Mouse (Mus musculus) common myeloid progenitor, adult 5-6 weeks (primary cell): ENCODE data around the gene Slc7a1. TPM values are rescaled to one million over a fixed set of nuclear protein-coding genes. Genes with fewer than 3 reads are reported as not detected.
"Not testable (repeated sequence)": the region's sequence is repeated elsewhere in the genome, so short reads cannot be mapped to it uniquely, and the experiment has no call there.

ENCODE experiments used
- ATAC-seq: replicated peaks from 2 replicates; pipeline ENCODE4 v1.8.0; 2016; ENCODE audit warnings: low read depth, mild to moderate bottlenecking, moderate TSS enrichment, inconsistent platforms; ENCODE audit not compliant: poor library complexity, severe bottlenecking
- total RNA-seq: library from RNA; stranded (forward); fragments of 200-1000, 187-1606 nt; gene quantifications from 2 replicates; pipeline ENCODE4 v1.2.3, GENCODE M21; 2017

Gene Slc7a1
- total RNA-seq, 1 experiment from 2014 or later = 30.3 TPM

GRCm38 (mm10) chr5:148342061-148342741 lies 57.5 kb downstream of the Slc7a1 start:
- peak; percentile 94 for ATAC-seq

DNA sequence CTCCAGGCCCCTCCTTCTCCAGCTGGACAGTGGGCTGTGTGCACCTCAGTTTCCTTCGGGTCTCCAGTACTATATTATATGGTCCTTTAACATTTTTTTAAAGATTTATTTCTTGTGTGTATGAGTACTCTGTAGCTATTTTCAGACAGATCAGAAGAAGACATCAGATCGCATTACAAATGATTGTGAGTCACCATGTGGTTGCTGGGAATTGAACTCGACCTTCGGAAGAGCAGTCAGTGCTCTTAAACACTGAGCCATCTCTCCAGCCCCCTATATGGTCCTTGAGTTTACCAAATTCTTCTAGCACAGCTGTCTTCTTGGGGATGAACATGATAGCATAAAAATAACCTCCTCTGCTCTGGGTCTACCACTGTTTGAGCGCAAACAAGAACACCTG lies 60.6 kb downstream of the Slc7a1 start:
- no peak for ATAC-seq

GRCm38 (mm10) chr5:148332622-148332974 lies 67.1 kb downstream of the Slc7a1 start:
- ATAC-seq = peak; percentile 86

- no peak for ATAC-seq
Measured at GRCm38 (mm10) chr5:148331926-148332621, 67.6 kb downstream of the Slc7a1 start.

GRCm38 (mm10) chr5:148331229-148331776 lies 68.4 kb downstream of the Slc7a1 start:
- no peak for ATAC-seq

DNA sequence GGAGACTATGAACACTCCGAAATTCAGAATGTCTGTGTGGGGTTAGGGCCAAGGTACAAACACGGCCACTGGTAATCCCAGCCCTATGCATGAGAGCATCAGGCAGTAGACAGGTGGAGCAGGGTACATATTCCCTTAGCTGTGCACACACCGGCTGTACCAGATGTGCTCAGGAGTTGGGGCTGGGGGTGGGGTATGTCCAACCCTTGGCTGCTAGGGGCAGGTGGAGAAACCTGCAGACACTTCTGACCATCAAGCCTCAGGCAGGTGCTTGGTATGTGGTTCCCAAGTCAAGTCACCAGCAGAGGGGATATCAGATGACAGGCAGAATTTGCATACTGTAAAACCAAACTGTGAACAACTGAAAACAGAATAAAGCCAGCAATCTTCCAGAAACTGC lies 70.7 kb downstream of the Slc7a1 start:
- no peak for ATAC-seq

DNA sequence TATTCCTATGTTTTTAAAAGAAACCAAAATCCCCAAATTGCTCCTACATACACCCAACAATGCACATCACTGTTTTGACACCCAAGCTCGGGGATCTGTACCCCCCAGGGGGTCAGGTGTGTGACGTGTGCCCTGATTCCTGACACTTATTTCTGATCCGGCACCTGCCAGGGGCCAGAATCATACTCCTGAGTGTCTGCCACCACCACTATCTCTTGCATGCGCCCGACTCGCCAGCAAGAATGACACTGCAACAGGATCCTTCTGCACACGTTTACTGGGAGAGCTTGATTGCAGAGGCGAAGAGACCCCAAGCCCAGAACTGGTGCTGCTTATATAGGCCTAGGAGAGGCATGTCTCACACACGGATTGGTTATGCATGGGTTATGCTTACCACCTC lies 73.4 kb downstream of the Slc7a1 start:
- not testable (repeated sequence) for ATAC-seq

- ATAC-seq = peak; percentile 96
Measured at GRCm38 (mm10) chr5:148325317-148325885, 74.3 kb downstream of the Slc7a1 start.

DNA sequence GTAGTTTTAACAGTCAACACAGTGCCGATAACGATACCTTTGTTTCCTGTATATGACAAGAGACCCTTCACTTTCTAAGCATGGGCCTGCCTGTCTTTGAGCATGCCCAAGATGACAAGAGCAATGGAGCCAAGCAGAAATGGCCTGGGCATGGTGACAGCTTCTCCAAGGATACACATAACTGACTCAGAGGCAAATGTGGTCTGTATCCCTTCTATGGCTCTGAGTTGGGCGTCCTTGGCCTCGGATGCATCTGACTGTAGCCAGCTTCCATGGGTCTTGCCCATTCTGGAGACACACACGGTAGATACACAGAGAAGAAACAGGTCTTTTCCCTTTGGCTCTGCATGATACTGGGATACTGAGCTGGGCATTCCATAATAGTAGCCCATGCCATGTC lies 84.8 kb downstream of the Slc7a1 start:
- no peak for ATAC-seq

- ATAC-seq = no peak
Measured at GRCm38 (mm10) chr5:148312443-148312842, 87.3 kb downstream of the Slc7a1 start.

DNA sequence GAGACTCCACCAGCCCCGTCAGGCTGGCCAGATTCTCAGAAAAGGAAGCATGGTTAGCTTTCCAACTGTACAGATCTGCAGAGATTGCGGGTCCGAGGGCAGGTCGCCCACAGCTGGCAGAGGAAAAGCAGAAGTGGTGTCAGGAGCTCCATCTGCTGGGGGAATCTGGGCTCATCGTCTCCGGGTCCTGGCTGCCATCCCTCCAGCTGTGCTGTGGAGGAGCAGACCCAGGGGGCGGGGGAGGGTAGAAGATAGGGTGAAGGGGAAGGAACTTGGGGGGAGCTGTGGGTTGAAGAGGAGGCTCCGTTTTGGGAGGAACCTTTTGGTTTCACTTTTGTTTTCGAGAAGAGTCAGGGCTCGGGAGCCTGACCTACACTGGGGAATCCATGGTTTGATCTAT lies 88.9 kb downstream of the Slc7a1 start:
- peak; percentile 100 for ATAC-seq

DNA sequence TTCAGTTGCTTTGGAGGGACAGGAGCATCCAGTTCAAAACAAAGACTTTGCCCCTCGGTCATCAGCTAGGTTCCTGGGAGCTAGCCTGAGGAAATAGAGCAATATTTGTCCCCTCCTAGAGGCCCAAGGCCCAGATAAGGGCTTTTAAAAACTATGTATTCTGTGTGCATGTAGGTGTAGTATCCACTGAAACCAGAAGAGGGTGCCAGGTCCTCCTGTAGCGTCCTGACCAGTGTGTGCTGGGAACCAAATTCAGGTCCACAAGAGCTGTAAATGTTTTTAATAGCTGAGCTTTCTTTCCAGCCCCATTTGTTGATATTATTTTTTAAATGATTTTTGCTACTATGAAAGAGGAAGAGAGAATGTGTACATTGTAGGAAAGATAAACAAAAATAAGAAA lies 95.6 kb downstream of the Slc7a1 start:
- no peak for ATAC-seq

- ATAC-seq = 0 out of 2 replicates have a peak, but pooled peaks have one; percentile 8
Measured at GRCm38 (mm10) chr5:148302968-148303367, 96.7 kb downstream of the Slc7a1 start.

DNA sequence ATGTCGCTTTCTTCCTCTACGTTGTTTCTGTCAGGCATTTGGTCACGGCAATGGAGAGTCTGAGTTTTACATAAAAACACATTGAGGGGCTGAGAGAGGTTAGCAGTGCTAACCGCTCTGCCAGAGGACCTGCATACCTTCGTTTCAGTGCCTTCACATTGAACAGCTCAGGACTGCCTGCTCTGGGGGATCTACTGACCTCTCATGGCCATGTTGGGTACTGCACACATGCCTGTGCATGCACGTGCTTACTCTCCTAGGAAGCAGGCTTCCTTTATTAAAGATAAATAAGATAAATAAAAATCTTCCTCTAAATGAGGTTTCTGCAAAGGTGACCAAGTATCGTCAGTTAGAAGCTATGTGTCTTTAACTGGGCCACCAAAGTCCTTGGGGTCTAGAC lies 106.4 kb downstream of the Slc7a1 start:
- ATAC-seq = 0 out of 2 replicates have a peak, but pooled peaks have one; percentile 39

GRCm38 (mm10) chr5:148292862-148293261 lies 106.8 kb downstream of the Slc7a1 start:
- ATAC-seq = no peak

DNA sequence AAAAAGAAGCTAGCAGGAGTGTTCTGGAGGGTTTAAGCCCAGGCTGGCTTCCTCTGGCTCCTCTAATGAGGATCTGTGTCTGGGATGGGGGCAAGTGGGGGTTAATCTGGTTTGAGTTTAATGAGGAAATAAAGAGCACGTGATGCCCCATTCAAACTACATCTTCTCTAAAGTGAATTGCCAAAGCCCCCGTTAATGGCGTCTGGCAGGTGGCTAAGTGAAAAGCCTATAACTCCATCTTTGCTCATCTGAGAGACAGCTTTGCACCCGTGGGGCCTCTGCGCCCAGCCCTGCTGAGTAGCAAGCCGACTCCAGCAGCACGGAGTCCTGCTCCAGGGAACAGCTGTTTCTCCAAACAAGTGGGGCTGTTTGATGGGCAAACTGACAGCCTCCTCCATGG lies 109.8 kb downstream of the Slc7a1 start:
- no peak for ATAC-seq

DNA sequence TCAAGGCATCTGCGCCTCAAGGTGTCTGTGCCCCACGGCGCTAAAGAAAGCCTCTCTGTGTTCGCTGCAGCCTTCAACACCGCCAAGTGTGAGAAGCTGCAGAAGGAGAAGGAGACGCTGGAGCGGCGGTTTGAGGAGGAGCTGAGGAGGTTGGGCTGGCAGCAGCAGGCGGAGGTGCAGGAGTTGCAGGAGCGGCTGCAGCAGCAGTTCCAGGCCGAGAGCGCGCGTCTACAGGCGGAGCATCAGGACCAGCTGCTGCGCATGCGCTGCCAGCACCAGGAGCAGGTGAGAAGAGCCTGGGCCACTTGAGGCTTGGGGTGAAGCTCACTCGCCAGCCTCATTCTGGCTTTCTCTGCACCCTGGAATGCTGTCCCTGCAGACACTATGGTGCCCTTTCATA lies 110.9 kb downstream of the Slc7a1 start:
- no peak for ATAC-seq

- ATAC-seq = no peak
Measured at GRCm38 (mm10) chr5:148287529-148287928, 112.2 kb downstream of the Slc7a1 start.

DNA sequence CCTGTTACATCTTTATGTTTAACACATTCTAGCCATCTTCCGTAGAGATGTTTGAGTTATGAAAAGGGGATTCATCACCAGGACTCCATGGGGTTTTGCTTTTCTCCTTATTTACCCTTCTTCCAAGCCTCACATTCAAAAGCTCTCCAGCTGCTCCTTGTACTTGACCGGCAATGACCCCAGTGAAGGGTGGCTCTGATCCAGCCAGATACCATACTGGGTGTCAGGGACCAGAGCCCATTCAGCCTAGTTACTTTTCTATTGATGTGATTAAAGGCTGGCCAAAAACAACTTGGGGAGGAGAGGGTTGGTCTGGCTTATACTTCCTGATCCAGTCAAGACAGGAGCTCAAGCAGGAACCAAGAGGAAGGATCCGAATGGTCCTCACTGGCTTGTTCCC lies 116.1 kb downstream of the Slc7a1 start:
- no peak for ATAC-seq

- no peak for ATAC-seq
Measured at GRCm38 (mm10) chr5:148283177-148283576, 116.5 kb downstream of the Slc7a1 start.

DNA sequence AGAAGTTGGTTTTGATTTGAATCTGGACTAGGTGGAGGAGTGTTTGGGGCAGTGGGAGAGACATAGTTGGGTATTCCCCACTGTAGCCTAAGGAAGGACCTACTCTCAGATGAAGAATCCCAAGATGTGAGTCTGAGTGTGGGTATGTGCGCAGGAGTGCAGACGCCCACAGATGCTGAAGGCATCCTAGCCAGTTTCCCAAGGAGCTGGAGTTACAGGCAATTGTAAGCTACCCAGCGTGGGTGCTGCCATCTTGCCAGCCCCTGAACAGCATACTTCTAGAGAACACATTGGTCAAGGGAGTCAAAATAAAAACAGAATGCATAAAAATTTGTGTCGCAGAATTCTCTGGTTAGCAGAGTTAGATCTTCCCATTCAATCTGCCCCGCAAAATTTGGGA lies 117.1 kb downstream of the Slc7a1 start:
- no peak for ATAC-seq
